Mouse (Mus musculus): Measurements from ENCODE around the gene Srsf6. TPM values are rescaled to one million over a fixed set of nuclear protein-coding genes. Genes with fewer than 3 reads are reported as not detected.

Srsf6 gene
- 260 TPM for polyA plus RNA-seq (2014; fragmentation: Illumina TruSeq; extraction: RNeasy Lipid Tissue Mini Kit (QIAGEN cat#74804); ENCODE audit: low replicate concordance)

DNA sequence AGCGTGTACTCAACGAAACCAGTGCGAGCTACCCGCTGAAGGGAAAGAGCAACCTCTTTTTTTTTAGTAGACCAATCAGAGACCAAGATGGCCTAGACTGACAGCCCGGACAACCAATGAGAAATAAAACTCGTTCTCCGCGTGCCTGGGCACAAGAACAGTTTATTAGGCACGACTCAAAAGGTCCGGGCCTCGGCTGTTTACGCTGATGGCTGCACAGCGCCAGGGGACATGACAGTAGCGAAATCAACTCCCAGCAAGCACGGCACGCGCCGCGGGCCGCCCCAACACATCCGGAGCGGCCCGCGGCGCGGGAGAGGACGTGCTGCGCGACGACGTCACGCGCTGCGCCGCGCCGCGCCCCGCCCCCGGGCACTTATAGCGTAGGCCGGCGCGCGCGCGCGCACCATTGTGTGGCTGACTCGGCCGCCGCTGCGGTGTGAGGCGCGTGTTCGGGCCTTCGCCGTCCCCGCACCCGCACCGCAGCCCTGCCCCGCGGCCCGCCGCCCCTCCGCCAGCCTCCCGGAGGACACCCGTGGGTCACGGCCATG lies at the start of gene Srsf6:
Srsf6 (plus strand) TSS at position 406 of the 551 bp plus-strand sequence.

DNA sequence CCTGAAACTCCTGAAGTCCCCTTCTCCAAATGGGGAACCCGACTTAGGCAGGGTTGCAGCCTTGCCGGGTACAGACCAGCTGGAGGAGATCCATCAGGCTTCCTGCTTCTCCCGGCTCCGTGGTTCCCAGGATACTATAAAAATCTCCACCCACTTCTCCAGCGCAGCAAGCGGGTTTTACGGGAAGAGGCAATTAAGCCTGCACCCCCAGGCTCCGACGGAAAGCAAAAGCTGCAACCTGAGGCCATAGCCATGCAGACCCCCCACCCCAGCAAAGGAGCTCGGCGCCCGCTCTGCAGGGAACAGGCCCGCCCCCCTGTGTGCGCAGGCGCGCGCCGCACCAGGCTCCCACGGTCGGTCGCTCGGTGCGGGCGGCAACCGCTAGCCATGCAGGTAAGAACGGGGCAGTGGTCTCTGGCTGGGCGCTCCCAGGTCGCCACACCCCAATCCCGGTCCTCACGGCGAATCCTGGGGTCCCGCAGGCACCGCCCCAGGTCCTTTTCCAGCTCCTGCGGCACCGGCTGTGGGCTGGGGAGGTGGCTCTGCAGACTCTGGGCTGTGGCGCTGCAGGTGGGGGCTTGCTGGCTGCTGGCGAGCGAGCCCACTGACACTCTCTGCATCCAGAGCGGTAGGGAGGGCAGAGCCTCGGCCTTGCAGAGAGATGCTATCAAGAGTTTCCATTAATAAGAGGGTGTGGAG lies 12.0 kb downstream of the Srsf6 start, which contains the start of gene L3mbtl1:
L3mbtl1 (plus strand) TSS at position 325 of the 699 bp plus-strand sequence.

Other genes starting within 250 kb of the Srsf6 start
- gene L3mbtl1, start 11.9 kb downstream of the Srsf6 start, polyA plus RNA-seq (2014; fragmentation: Illumina TruSeq; extraction: RNeasy Lipid Tissue Mini Kit (QIAGEN cat#74804); ENCODE audit: low replicate concordance), result not detected
- 5.6 TPM for gene Sgk2, start 55.8 kb downstream of the Srsf6 start, polyA plus RNA-seq (2014; fragmentation: Illumina TruSeq; extraction: RNeasy Lipid Tissue Mini Kit (QIAGEN cat#74804); ENCODE audit: low replicate concordance)
- gene Ift52, start 85.8 kb downstream of the Srsf6 start, polyA plus RNA-seq (2014; fragmentation: Illumina TruSeq; extraction: RNeasy Lipid Tissue Mini Kit (QIAGEN cat#74804); ENCODE audit: low replicate concordance), result 74.8 TPM
- gene Mybl2, start 123.2 kb downstream of the Srsf6 start, polyA plus RNA-seq (2014; fragmentation: Illumina TruSeq; extraction: RNeasy Lipid Tissue Mini Kit (QIAGEN cat#74804); ENCODE audit: low replicate concordance), result not detected
- not detected for gene Gtsf1l, start 156.3 kb downstream of the Srsf6 start, polyA plus RNA-seq (2014; fragmentation: Illumina TruSeq; extraction: RNeasy Lipid Tissue Mini Kit (QIAGEN cat#74804); ENCODE audit: low replicate concordance)